Mouse (Mus musculus) midbrain, postnatal 0 days (tissue): ENCODE measurements around the gene Zfpm1. TPM values are rescaled to one million over a fixed set of nuclear protein-coding genes. Genes with fewer than 3 reads are reported as not detected.

Experiments used
- ATAC-seq: fragments of 200-750 bp; cut with Nextera tagmentation; 2 replicates; pipeline ENCODE4 v1.8.0; 2017; ENCODE audit warnings: moderate number of reproducible peaks, mild to moderate bottlenecking, moderate TSS enrichment, moderate library complexity; ENCODE audit not compliant: low FRiP score
- DNase-seq: peaks from one replicate; pipeline ENCODE4 v3.0.0-alpha.2; 2015; ENCODE audit warnings: low spot score
- H3K27ac ChIP-seq: fragments of 300-500 bp; sonication (generic); 2 replicates; pipeline ENCODE4 v1.5.1; 2014; ENCODE audit warnings: low read depth, mild to moderate bottlenecking, low read length, mixed read lengths
- H3K27me3 ChIP-seq: fragments of 300-500 bp; sonication (generic); 2 replicates; pipeline ENCODE4 v1.6.1; 2014; ENCODE audit warnings: low read length, control low read depth, mixed read lengths; ENCODE audit not compliant: insufficient read depth
- H3K36me3 ChIP-seq: fragments of 300-500 bp; sonication (generic); 2 replicates; pipeline ENCODE4 v1.6.1; 2014; ENCODE audit warnings: low read length, control low read depth, mixed read lengths; ENCODE audit not compliant: insufficient read depth
- H3K4me1 ChIP-seq: fragments of 300-500 bp; sonication (generic); 2 replicates; pipeline ENCODE4 v1.6.1; 2014; ENCODE audit warnings: mild to moderate bottlenecking, control low read depth, antibody characterized with exemption, low read length, mixed read lengths; ENCODE audit not compliant: insufficient read depth
- H3K4me2 ChIP-seq: fragments of 300-500 bp; sonication (generic); 2 replicates; pipeline ENCODE4 v1.6.1; 2014; ENCODE audit warnings: low read depth, mild to moderate bottlenecking, low read length, mixed read lengths; ENCODE audit not compliant: poor library complexity, severe bottlenecking
- H3K4me3 ChIP-seq: fragments of 300-500 bp; sonication (generic); 2 replicates; pipeline ENCODE4 v1.5.1; 2014; ENCODE audit warnings: low read depth, mild to moderate bottlenecking, low read length, moderate library complexity
- H3K9ac ChIP-seq: fragments of 300-500 bp; sonication (generic); replicated peaks from 2 replicates; pipeline ENCODE4 v1.6.1; 2014; ENCODE audit warnings: mild to moderate bottlenecking, low read length, moderate library complexity, mixed read lengths; ENCODE audit not compliant: poor library complexity, severe bottlenecking
- H3K9me3 ChIP-seq: fragments of 300-500 bp; sonication (generic); 2 replicates; pipeline ENCODE4 v1.6.1; 2016; ENCODE audit warnings: low read length, control low read depth
- CTCF ChIP-seq: IDR thresholded peaks from 2 replicates; pipeline ENCODE4 v1.5.1; 2016; ENCODE audit warnings: antibody characterized with exemption, mild to moderate bottlenecking
- WGBS: fragments of 180-500 bp; shearing (Covaris S2); extraction: QIAGEN DNeasy Blood & Tissue Kit; methylation state at CpG from one replicate; pipeline ENCODE4 v1.1.7; 2014; 5-methylcytosine and 5-hydroxymethylcytosine counted together
- polyA plus RNA-seq: library from polyadenylated mRNA; unstranded; fragments of >200 nt; fragmentation: Nextera tagmentation; extraction: Ambion mirVana; gene quantifications from 2 replicates; pipeline ENCODE4 v1.2.1, GENCODE M21; 2015
- total RNA-seq: library from RNA; depleted of rRNA; stranded (reverse); fragments of >200 nt; gene quantifications from 2 replicates; pipeline ENCODE4 v1.2.3, GENCODE M21; 2014

Gene Zfpm1
- total and polyA plus RNA-seq, 2 experiments from 2014 or later, result 1.2 to 28.6 TPM

GRCm38 (mm10) chr8:122326114-122326542 lies 44.2 kb downstream of the Zfpm1 start:
- Histone ChIP-seq H3K27ac (no peak overlapping the region), H3K4me1 (peaks cover 7% of the 10 kb centered on the region; the same call in 1 of the 2 replicates), H3K4me3 (no peak overlapping the region), H3K9me3 (no peaks in the 10 kb centered on the region), H3K9ac (peak overlapping the region; percentile 39; the same call in 1 of the 2 replicates), H3K36me3 (no peaks in the 10 kb centered on the region), H3K27me3 (no peaks in the 10 kb centered on the region), H3K4me2 (peak overlapping the region; percentile 28)
- TF ChIP-seq CTCF, result no peak
- WGBS, result 30% methylated on average over 14 of the region's 14 CpGs
- DNase-seq (no peak), ATAC-seq (no peak)

GRCm38 (mm10) chr8:122329072-122329471 lies 47.1 kb downstream of the Zfpm1 start:
- Histone ChIP-seq H3K9me3 (no peaks in the 10 kb centered on the region), H3K9ac (no peak overlapping the region), H3K4me1 (peaks cover 7% of the 10 kb centered on the region; the same call in 1 of the 2 replicates), H3K27me3 (0 out of 2 replicates have a peak, but pooled peaks cover 1% of the 10 kb centered on the region), H3K4me3 (no peak overlapping the region), H3K36me3 (no peaks in the 10 kb centered on the region; the same call in 1 of the 2 replicates), H3K4me2 (no peak overlapping the region), H3K27ac (no peak overlapping the region)
- ATAC-seq (no peak), DNase-seq (no peak)
- no peak for TF ChIP-seq CTCF
- 67% methylated on average over 8 of the region's 8 CpGs for WGBS

DNA sequence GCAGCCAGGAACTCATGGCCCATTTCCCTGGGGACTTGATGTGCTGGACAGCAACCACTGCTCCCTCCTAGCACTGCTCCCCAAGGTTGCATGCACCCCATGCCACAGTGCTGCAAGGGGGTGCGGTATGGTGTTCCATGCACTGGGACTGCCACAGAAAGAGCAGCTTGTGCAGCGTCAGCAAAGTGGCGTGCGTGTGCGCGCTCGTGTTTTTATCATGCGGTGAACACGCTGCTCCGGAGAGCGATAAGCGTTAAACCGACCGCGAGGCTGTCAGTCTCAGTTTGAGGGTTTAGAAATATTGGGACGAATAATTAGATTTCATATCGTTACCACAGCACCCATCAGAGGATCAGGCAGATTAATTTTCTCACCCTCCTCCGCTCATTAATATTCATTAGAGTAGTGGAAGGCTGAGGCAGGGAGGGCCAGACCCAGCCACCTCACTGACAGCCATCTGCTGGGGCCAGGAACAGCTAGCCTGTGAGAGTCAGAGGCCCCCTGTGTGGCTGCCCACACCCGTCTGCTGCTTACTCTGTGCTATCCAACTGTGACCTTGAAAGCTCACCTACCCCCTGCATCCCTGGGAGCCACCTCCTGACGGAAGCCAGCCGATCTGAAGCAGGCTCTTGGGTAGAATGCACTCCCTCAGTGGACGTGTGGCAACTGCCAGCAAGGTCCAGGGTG lies 47.8 kb downstream of the Zfpm1 start:
- DNase-seq (peak; percentile 48), ATAC-seq (no peak)
- Histone ChIP-seq H3K36me3 (no peaks in the 10 kb centered on the region; the same call in 1 of the 2 replicates), H3K27me3 (0 out of 2 replicates have a peak, but pooled peaks cover 6% of the 10 kb centered on the region), H3K4me3 (no peak overlapping the region), H3K9me3 (no peaks in the 10 kb centered on the region), H3K27ac (no peak overlapping the region), H3K4me1 (peaks cover 2% of the 10 kb centered on the region; the same call in 1 of the 2 replicates), H3K9ac (no peak overlapping the region), H3K4me2 (no peak overlapping the region)
- 51% methylated on average over 22 of the region's 22 CpGs for WGBS
- no peak for TF ChIP-seq CTCF

- Histone ChIP-seq H3K27ac (no peak overlapping the region), H3K4me1 (peaks cover 5% of the 10 kb centered on the region; the same call in 1 of the 2 replicates), H3K9ac (peak overlapping the region; percentile 2), H3K27me3 (0 out of 2 replicates have a peak, but pooled peaks cover 10% of the 10 kb centered on the region), H3K9me3 (no peaks in the 10 kb centered on the region), H3K4me3 (no peak overlapping the region), H3K36me3 (no peaks in the 10 kb centered on the region; the same call in 1 of the 2 replicates), H3K4me2 (no peak overlapping the region)
- ATAC-seq, result no peak
- no peak for DNase-seq
- WGBS, result 72% methylated on average over 12 of the region's 12 CpGs
- TF ChIP-seq CTCF, result no peak
Observed at GRCm38 (mm10) chr8:122330446-122331133, 48.6 kb downstream of the Zfpm1 start.

- peak overlapping the region; percentile 2 for H3K9ac ChIP-seq
- H3K27me3 ChIP-seq, result 0 out of 2 replicates have a peak, but pooled peaks cover 10% of the 10 kb centered on the region
- DNase-seq (no peak), ATAC-seq (no peak)
- H3K4me3 ChIP-seq, result no peak overlapping the region
- no peak overlapping the region for H3K4me2 ChIP-seq
- no peak for TF ChIP-seq CTCF
- no peak overlapping the region for H3K27ac ChIP-seq
- H3K9me3 ChIP-seq, result no peaks in the 10 kb centered on the region
- no peaks in the 10 kb centered on the region; the same call in 1 of the 2 replicates for H3K36me3 ChIP-seq
- WGBS, result 64% methylated on average over 3 of the region's 3 CpGs
- peaks cover 5% of the 10 kb centered on the region; the same call in 1 of the 2 replicates for H3K4me1 ChIP-seq
Observed at GRCm38 (mm10) chr8:122331134-122331523, 49.2 kb downstream of the Zfpm1 start.
